Mouse (Mus musculus) left cerebral cortex, postnatal 14 days (tissue): ENCODE measurements at regions not wholly inside any gene's neighbourhood (a gene's known extent, or its start where the extent isn't known, plus 50 kb on each side); places are given as distances from the start of the nearest gene placed in this dataset.

Experiments
- DNase-seq, 2 experiments: peaks; one replicate each; pipeline ENCODE4 v3.0.0; 2021 to 2022; ENCODE audit warnings: low spot score in 2 of 2, mixed read lengths in 1 of 2
- intact Hi-C: fragments of 180-260 bp; cut with DNase I; formaldehyde crosslinking; loops from one replicate; pipeline ENCODE4 v1.15.1; 2025

DNA sequence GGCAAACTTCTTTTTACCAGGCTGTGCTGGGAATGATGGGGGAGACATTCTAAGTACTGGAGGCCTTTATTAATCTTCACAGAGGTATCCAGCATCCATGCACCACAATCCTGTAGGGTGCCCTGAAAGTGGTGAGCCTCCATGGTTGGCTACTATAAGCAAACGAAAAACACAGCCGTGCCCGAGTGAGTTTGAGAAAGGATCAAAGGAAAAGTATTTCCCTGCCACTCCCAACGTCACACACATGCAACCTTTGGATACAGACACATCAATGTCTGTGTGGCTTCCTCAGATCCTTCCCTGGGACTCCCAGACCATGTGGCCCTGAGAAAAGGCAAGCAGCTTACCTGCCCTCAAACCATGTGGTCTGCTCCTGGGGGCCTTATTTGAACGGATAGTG lies 147.4 kb upstream of the Ankrd55 start:
- intact Hi-C loops: no loop called here
- DNase-seq: no peak

DNA sequence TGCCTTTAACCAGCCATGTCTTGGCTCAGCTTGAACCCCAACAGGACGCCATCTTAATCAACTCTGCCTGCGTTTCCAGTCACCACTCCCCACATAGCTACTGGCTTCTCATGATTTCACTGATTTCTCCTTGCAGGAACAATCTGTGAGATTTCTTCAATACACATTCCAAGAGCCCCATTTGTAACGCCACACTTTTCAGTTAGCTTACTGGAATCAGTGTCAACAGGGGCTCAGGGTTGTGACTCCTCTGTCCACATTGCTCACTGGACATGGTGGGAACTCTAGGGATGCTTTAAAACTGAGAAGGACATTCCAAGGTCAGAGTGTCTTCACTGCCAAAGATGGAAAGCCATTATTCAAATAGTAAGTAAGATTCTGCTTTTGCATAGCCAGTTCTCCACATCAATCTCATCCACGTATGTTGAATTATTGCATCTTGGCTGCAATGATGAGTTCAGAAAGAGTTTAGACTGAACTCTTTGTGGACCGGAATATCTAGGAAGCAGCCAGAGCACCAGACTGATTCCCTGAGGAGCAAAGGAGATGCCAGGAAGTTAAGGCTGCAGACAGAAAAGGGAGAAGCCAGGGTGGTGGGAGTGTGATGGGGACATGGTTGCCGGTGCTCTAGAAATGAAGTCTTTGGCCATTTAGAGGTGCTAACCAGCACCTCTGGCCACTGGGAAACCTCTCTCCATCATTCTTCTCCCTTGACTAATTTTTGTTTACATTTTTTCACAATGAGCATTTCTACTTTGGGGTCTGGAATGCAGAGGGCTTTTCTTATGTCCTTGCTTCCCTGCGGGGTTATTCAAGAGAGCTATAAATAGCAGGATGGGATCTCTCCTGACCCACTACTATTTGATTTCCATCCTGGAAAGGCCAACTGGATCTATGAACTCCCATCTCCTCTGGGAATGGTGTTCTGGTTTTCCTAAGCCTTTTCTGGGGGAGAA lies 143.6 kb upstream of the Ankrd55 start:
- DNase-seq: no peak
- intact Hi-C loops: no loop called here

DNA sequence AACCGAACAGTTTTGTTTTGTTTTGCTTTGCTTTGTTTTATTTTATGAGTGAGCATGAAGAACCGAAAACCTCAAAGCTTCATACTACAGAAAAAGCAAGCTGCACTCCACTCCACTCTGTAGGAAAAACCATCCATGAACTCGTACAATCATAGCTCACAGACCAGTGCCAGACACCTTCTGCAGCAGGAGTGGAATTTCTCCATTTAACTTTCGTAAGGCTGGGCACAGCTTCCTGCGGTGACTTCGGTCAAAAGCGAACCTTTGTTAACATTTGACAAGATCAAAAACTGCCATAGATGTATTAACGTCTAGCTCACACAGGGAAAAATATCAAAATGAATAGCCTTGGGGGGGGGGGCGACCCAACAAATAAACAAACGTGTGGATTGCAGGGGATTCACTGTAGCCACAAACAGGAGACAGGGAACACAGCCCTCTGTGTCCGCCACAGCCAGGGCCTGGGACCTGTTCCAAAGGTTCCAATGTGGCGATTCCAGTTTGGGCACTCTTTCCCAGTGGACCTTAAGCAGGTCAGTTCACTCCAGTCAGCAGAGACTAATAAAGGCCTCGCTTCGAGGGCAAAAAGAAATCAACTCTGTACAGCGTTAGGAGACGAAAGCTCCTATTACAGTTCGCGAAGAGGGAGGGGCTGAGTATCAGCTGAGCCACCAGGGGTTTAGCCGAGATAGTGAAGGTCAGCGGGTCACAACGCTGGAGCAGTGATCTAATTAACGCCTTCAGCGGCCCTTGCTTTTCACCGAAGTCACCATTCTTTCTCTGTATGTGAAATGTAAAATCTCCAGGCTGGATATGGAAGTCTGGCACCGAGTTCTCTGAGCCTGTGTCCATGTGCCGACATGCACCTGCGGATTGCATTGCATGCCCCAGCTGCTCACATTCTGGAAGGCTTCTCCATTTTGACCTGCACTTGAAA lies 135.4 kb upstream of the Ankrd55 start:
- DNase-seq: no peak
- intact Hi-C loops: no loop called here

DNA sequence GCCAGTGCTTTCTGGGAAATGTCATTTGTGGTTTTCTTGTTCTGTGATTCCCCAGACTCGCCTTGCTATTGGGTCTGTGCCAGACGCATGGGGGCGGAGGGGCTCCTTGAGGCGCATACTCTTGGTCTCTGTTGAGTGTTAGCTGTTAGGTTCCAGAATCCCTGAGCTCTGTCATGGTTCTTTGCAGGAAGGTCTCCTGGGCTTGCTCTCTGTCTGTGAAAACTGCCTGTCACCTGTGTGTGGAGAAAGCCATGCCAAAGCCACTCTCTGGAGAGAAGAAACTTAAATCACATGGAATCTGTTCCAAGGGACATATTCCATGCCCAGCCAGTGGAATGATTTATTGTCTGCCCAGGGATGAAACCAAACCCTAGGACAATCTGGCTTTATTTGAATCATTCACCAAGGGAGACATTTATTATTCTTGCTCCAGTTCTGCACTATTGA lies 134.5 kb upstream of the Ankrd55 start:
- no peak for DNase-seq
- intact Hi-C loops: loop anchor here (1.0 kb wide), 1 partner anchor 46 kb away; no protein-coding TSS in a partner anchor

DNA sequence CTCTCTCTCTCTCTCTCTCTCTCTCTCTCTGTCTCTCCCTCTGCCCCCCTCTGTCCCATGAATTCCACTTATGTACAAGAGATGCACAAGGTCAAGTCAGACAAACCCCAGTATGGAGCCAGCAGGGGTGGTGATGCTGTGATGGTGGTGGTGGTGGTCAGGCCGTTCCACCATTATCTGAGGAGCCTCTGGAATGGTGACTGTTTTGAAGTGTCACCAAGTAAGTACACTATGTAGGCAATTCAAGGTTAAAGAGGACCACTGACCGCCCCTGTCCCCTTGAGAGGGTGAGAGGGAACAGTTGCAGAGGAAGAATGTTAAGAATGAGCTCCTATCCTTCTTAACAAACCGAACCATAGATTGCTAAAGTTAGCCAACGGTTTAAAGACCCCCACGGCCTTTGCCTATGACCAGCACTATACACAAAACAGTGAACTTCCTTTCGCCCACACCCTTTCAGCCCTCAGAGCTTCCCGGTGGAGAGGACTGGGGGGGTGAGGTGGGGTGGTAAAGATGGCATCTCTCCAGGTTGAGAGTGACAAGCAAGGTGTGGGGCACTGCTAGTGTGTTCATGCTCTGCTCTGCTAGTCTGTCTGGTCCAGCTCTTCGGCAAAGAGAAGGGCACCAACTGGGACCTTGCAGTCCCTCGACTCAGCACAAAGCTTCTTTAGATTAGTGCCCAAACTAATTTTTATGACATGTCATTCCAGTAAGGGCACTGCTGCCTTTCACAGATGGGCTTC lies 128.7 kb upstream of the Ankrd55 start:
- intact Hi-C loops: no loop called here
- no peak for DNase-seq

DNA sequence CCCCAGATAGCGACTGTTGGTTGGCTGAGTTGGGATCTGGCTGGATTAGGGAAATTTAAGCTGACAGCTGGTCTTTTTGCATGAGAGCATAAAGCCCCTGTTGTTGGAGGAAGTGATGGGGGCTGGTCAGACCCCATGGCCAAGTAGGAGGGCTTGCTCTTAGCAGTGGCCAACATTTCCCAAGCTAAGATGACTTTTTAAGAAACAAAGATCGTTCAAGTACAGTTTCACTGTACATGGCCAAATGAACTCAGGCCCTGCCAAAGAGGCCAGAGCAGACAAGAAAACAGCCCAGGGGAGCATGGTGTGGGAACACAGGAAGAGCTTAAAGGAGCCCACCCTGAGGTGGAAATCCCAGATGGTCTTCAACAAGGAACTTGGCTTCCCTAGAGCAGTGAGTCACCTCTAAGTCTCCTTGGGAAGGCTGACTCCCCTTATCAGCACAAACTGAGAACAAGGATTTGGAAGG lies 128.0 kb upstream of the Ankrd55 start:
- intact Hi-C loops: no loop called here
- DNase-seq: no peak

DNA sequence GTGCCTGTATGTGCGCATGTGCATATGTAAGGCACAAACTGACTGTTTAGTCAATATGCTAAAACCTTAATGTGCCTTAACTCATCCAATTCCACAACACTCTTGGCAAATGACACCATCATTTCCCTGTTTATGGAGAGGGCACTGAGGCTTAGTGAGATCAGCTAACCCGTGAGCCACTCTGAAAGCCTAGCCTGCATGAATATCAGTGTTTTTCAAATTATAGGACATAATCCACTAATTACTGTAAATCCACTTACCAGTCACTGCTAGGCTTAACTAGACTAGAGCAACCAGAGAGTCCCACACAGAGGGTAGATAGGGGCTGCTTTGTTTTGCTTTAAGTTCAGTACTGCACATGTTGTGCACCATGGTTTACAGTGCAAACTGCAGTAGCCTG lies 127.5 kb upstream of the Ankrd55 start:
- DNase-seq: no peak
- intact Hi-C loops: no loop called here

DNA sequence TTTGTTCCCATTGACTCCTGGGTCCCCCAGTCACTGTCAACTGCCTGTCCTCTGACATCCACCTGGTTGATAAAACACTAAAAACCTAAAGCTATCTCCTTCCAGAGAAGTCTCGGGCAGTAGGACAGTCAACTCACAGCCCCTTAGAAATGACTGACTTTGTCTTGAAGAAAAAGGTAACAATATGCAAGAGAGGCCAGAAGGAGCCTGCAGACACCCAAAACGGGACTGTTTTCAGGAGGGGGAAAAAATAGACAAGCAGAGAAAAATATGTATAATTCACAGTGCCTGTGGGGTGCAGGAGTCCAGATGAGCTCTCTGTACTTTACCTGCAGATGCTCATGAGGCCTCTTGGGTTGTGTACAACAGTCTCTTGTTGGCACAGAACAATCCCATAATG lies 126.4 kb upstream of the Ankrd55 start:
- intact Hi-C loops: no loop called here

DNA sequence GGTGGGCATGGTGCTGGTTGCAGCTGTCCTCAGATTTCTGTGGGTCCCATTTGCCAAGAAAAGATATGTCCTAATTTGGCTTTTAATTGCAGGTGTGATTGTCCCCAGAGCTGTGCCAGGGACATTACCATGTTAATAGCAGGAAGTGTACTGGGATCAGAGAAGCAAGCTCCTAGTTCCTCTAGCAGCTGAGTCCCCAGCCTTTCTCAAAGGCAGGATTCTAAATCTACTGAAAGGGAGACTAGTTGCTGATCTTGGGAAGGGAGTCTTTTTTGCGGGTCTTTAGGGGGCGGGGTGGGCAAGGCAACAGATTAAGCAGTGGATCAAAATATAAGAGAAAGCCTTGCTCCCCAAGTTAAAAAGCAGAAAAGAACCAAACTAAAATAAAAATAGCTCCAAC lies 122.3 kb upstream of the Ankrd55 start:
- DNase-seq: no peak
- intact Hi-C loops: no loop called here

More for the DNA sequence above, 126.4 kb upstream of the Ankrd55 start:
- no peak for DNase-seq

DNA sequence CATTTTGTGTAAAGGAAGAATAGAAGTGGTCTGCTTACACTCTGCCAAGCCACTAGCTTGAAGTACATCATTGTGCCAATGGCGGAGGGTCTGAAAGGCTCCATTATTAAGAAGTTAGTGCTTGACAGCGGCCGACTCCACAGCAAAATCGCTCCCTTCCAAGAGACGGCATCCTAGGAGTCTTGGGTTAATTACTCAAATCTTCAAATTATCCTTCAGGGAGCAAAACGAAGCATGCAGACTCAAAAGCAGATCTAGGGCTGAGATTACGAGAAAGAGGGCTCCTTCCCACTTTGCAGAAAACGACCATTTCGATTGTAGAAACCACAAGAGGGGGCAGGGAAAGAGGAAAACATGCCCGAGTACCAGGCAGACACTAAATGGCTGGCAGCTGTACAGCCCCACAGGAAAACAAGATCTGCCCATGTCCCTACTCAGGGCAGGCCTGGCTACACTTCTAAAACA lies 121.9 kb upstream of the Ankrd55 start:
- intact Hi-C loops: no loop called here
- peak; percentile 25 to 26 for DNase-seq

DNA sequence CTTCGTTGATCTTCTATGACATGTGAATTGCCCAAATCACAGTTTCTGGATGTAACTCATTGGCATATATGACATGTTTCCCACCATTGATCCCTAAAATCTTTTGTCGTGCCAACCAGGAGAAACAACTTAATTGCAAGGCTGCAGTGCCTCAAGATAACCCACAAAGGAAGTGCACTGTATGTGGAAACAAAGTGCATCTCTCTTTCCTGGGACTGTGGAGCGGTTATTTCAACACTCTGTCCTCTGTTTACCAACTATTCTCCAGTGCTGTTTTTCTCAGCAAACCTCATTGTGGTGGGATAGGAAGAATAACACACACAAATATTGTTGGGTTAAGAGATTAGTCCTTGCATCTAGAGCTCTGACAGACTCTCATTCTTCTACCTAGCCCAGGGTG lies 119.8 kb upstream of the Ankrd55 start:
- intact Hi-C loops: no loop called here
- DNase-seq: no peak

DNA sequence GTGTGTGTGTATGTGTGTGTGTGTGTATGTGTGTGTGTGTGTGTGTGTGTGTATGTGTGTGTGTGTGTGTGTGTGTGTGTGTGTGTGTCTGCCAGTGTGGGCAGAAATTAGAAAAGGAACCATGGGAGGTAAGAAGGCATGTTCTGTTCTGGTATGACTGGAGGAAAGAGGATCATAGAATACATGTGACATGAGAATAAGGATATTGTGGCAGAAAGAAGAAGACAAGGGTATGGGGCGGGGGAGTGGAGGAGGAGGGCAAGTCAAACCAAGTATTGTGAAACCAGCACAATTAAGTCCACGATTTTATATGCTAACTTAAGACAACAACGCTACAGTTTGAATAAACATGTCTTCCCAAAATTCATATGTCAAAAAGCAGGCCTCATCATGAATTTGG lies 117.4 kb upstream of the Ankrd55 start:
- DNase-seq: no peak
- intact Hi-C loops: no loop called here

DNA sequence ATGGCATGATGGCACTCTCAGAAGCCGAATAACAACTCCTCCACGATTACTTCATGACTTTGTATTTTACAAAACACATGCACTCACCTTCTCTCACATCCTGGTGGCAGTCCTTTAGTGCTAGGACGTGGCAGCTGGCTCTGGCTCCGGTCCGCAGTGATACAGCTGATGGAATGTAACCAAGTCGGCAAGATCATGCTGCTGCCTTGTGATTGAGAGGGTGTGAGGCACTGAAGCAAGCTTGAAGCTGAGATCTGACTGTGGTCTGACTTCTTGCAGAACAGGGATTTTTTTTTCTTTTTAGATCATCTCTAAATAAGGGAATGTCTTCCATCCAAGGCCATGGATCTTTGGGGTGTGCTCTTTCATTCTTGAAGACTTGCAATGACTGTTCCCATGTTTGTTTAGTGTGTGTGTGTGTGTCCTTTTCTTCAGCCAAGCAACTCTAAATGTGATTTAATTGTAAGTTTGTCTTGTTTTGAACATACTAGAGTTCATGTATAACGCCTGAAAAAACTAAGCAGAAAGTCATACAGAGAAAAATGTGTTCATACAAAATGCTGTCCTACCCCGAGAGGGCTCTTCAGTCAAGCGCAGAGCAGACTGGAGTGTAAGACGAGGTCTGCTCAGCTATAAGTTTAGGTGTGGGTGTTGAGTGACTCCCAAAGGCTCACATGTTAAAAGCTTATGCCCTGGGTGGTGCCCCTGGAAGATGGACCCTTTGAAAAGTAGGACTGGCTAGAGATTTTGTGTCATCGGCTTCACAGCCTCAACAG lies 116.1 kb upstream of the Ankrd55 start:
- no peak for DNase-seq
- intact Hi-C loops: no loop called here

DNA sequence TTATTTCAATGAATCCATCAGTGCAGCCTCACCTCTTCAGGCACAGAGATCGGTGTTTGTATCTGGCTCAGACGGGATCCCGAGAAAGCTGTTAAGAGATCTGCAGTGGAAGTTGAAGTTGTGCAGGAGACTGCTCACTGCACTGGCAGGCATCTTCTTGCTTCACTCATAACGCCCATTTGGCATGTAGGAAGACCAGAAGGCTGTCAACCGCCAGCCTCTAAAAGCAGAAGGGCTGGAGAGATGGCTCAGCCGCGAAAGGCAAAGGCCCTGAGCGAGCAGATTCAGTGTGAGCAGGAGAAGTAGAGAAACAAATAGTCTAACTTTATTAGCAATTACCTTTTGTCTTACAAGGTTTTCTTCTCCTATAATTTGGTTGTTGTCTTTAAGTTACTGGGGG lies 114.3 kb upstream of the Ankrd55 start:
- intact Hi-C loops: no loop called here

DNA sequence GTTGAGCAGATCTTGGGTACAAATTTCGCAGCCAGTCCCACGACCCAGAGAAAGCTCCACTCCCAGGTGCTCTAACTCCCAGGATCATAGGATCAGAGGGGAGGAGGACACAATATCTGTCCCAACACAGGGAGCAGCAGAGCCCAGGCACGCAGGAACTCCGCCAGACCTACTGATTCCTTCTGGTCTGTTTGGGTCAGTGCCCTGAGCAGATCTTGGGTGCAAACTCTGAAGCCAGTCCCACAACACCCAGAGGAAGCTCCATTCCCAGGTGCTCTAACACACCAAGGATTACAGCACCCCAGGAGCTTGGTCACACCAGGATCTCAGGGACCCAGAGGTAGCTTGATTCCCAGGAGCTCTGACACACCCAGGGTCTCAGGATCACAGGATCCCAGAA lies 110.2 kb upstream of the Ankrd55 start:
- intact Hi-C loops: no loop called here

More for the DNA sequence above, 114.3 kb upstream of the Ankrd55 start:
- DNase-seq: no peak

DNA sequence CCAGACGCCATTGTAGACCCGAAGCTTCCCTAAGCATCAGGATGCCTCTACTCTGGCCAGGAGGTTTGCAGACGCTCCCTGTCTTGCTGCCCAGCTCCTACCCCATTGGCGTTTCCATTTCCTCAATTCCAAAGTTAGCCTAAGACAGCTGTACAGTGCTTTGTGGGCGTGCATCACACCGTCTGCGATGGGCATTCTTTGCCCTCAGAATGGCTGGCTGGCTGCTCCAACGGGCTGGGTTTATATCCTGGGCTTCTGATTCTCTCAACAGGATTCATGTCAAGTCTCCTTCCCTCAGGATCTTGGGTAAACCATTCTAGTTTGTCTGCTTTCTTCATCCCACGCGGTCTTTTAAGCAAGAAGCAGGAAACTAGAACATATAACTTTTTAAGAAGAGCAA lies 104.3 kb upstream of the Ankrd55 start:
- intact Hi-C loops: no loop called here
- DNase-seq: no peak

More for the DNA sequence above, 110.2 kb upstream of the Ankrd55 start:
- no peak for DNase-seq

DNA sequence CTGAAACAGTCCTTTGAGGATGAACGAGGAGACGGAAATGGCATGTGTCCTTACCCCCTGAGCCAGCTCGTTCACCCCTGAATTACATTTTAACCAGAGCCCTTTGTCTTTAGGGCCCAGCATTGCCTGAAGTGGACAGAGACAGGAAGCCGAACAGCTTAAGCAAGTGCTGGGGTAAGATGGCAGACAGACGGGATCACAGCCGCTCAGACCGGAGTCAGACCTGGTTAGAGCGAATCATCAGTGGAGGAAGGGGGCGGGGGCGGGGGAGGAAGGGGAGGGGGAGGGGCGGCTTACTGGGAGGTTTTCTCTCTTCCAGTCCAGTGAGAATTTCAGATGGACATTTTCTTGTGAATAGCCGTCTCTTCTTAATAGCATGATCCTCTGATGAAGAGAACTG lies 103.1 kb upstream of the Ankrd55 start:
- intact Hi-C loops: loop anchor here (5.0 kb wide), 1 partner anchor 283 kb away; no protein-coding TSS in a partner anchor
- no peak for DNase-seq

DNA sequence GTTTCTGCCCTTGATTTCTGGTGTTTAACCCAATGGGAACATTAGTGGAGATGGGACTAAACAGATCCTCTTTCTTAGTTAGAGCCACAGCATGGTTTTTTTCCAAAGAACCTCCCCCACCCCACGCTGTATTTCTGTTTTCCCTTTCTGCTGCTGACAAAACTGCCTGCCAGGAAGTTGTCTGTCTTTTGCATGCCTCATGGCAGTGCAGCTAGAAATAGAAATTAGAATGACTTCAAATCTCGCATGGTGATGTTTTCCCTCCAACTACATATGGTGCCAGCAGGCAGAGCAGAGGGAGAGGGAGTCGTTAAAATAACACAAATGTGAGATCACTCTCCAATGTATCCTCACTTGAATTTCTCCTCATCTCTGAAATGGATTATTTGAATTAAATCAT lies 101.0 kb upstream of the Ankrd55 start:
- intact Hi-C loops: loop anchor here (5.0 kb wide), 1 partner anchor 285 kb away; no protein-coding TSS in a partner anchor
- DNase-seq: peak; percentile 56 to 61
